Mouse (Mus musculus): ENCODE measurements at regions not wholly inside any gene's neighbourhood (a gene's known extent, or its start where the extent isn't known, plus 50 kb on each side); places are given as distances from the start of the nearest gene placed in this dataset.
"Not testable (repeated sequence)": the region's sequence is repeated elsewhere in the genome, so short reads cannot be mapped to it uniquely, and the experiment has no call there.

- DNase-seq (ENCODE audit: low spot score in 2 of 2): not testable (repeated sequence)
Observed at GRCm38 (mm10) chr12:20802027-20802426, 188.2 kb upstream of the Asap2 start.

DNA sequence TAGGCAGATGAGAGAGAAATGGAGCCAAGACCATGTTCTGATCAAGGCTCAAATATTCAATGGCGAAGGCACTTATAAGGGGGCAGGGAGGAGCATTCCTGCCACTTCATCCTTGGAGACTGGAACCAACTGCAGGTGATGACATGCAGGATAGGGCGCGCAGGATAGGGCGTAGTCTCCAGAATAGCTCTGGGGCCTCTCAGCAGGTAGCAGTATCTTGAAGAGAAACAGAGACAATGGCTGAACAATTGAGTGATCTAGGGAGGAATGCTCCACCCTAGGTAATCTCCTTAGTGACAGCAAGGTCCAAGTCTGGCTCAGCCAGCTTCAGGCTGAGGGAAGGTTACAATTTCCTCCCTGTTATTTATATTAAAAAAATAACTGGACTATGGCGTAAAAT, 184.8 kb upstream of the Asap2 start:
- not testable (repeated sequence) for DNase-seq (ENCODE audit: low spot score in 2 of 2)

- no peak for DNase-seq (ENCODE audit: low spot score in 2 of 2)
Observed at GRCm38 (mm10) chr12:20806681-20807080, 183.6 kb upstream of the Asap2 start.

GRCm38 (mm10) chr12:20813836-20814235, 176.4 kb upstream of the Asap2 start:
- DNase-seq (ENCODE audit: low spot score in 2 of 2): not testable (repeated sequence)

- not testable (repeated sequence) for DNase-seq (ENCODE audit: low spot score in 2 of 2)
Observed at GRCm38 (mm10) chr12:20815121-20815520, 175.1 kb upstream of the Asap2 start.

GRCm38 (mm10) chr12:20815599-20815998, 174.7 kb upstream of the Asap2 start:
- DNase-seq (ENCODE audit: low spot score in 2 of 2): peak in 1 of 2 experiments; percentile 12

DNA sequence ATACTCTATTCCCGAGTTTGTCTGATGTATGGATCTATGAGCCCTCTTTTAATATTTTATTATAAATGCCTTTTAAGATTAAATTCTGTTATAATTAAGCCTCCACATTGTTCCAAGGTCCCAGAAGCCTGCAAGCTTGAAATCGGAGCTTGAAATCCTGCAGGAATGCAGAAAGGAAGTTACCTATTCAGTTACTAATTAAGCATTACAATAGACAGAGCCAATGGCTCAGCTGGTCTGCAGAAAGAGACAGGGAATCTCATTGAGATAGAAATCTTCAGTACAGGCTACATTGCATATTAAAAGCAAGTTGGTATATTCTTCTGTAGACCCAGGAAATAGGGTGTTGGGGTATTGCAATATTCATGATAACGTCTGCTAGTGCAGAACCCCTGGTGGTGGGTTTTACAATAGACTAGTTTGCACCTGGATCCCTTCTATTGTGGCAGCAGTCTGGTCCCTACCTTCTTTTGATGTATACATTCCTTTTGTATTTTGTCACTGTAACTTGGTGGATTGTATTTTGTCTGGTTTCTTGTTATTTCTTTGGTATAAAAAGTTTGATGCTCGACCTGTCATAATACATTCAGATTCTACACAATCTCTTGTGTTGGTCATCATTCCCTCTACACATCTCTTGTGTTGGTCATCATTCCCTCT, 146.5 kb upstream of the Asap2 start:
- DNase-seq (ENCODE audit: low spot score in 2 of 2): not testable (repeated sequence)

DNA sequence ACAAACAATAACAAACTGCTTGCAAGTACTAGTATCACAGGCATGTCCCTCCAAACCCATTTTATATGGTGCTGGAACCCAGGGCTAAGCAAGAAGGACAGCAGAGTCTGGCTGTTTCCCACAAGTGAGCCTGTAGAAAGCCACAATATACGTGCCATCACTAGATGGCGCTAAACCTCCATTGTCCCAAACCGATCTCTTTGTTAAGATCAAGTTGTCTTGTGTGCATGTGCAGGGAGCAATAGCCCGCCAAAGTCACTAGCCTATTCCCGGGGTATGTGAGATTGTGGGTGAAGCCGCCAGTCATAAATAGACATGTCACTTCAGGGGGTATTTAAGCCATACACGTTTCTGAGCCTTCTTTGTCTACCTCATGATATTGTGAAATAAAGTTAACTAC, 145.4 kb upstream of the Asap2 start:
- peak in 1 of 2 experiments; percentile 1 for DNase-seq (ENCODE audit: low spot score in 2 of 2)

- no peak for DNase-seq (ENCODE audit: low spot score in 2 of 2)
Observed at GRCm38 (mm10) chr12:20845297-20845696, 145.0 kb upstream of the Asap2 start.

- not testable (repeated sequence) for DNase-seq (ENCODE audit: low spot score in 2 of 2)
Observed at GRCm38 (mm10) chr12:20884104-20884503, 106.2 kb upstream of the Asap2 start.

- peak; percentile 13 to 21 for DNase-seq (ENCODE audit: low spot score in 2 of 2)
Observed at GRCm38 (mm10) chr12:20920653-20921397, 69.4 kb upstream of the Asap2 start.

DNA sequence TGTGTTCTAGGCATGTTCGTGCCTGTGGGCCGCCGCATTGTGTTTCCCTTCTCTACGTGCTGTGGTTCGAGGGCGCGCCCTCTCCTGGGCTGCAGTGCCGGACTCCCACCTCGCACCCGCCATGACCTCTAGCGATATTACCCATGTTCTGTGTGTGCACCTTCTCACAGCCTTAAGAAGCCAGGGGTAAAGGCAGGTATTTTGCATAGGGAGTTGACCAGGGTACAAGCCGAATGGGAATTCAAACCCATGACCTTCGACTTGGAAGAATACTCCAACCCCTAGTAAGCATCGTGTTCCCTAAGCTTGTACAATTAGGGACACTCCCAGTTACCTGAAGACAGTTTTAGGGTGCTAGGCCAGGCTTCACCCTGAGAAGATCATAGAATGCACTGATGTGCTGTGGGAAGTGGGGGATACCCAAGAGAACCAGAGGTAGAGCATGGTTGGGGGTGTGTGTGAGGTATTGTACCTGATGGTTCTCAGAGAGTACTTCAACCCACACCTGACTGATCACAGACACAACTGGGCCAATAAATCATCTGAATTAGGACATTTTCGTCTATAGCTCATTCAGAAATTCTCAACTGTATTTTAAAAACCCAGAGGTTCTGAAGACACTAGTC, 68.7 kb upstream of the Asap2 start:
- not testable (repeated sequence) for DNase-seq (ENCODE audit: low spot score in 2 of 2)

DNA sequence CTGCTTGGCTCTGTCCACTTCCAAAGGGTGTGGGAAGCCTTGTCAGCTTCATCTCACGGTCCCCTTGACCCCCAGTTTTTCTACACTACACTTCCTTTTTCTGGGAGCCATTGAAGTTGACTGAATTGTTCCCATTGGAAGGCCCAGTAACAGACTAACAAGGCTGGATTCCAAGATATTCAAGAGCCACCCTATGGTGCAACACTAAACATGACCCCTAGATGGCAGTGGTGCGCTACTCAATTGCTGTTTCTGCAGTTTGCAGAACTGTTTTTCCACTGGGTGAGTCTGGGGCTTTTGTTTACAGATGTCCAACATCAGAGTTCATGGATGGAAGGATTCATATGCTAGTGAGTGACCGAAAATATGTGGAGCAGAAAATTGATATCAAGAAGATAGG, 61.3 kb upstream of the Asap2 start:
- peak; percentile 9 to 17 for DNase-seq (ENCODE audit: low spot score in 2 of 2)

All from spleen, postnatal 14 days (tissue).